Mouse (Mus musculus) cerebellum, postnatal 4 days (tissue): ENCODE data around the gene Neurl2.

Experiments
- DNase-seq, 2 experiments: peaks; one replicate each; pipeline ENCODE4 v3.0.0; 2022; ENCODE audit warnings: low spot score in 2 of 2, mixed read lengths in 1 of 2

Neurl2 gene

DNA sequence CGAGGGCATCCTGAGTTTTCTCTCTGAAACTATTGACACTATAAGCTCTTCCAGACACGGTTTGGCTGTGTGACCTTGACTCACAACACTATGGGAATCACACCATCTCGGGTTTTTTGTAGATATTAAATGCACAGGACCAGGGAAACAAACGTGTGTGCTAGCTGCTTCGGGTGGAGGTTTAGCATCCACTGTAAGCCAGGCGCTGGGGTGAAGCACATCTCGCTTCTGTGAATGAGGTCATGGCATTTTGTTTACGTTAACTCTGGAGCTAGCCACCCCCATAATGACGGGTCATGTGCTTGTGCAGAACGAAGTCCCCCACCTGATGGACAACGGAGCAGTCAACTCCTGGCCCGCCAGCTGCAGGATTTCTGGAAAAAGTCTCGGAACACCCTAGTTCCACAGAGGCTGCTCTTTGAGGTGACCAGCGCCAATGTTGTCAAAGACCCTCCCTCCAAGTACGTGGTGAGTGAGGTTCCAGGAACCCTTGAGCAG lies 46.8 kb downstream of the Neurl2 start:
- no peak for DNase-seq

DNA sequence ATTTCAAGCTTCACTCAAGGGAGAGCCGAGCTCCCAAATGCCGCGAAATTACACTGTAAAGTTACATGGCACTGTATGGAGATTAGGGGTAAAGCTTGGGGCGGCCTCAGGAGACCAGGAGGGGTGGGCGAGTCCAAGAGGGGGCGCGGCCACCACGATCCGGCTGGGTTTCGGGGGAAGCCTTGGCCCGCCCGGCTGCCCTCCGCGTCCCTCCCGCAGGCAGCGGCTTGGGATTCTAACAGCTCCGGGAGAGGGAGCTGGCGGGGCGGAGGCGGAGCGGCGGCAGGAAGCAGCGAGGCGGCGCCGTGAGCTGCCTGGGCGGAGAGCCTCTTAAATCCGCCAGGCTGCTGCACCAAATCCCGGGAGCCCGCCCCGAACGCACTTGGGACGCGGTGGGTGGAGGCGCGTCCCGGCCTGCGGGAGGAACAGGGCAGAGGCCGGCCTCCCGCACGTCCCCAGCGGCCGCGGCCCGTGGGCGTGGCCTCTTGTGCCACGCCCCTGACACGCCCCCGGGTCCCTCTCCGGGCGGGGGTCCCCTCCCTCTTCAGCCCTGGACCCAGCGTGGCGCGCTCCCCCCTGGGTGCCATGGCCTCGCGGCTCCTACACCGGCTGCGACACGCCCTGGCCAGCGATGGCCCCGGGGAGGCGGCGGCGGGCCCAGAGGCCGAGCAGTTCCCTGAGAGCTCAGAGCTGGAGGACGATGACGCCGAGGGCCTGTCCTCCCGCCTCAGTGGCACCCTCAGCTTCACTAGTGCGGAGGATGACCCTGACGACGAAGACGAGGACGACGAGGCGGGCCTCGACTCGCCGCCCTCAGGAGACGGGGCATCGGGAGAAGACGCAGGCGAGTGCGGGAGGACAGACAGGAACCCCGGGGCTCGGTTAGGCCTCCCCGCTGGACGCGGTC lies 47.5 kb downstream of the Neurl2 start, which contains the start of gene Snx21:
Gene Snx21, plus strand, starts transcription at position 343 of the 907 bp plus-strand sequence.
- DNase-seq, result peak; percentile 57 to 78

DNA sequence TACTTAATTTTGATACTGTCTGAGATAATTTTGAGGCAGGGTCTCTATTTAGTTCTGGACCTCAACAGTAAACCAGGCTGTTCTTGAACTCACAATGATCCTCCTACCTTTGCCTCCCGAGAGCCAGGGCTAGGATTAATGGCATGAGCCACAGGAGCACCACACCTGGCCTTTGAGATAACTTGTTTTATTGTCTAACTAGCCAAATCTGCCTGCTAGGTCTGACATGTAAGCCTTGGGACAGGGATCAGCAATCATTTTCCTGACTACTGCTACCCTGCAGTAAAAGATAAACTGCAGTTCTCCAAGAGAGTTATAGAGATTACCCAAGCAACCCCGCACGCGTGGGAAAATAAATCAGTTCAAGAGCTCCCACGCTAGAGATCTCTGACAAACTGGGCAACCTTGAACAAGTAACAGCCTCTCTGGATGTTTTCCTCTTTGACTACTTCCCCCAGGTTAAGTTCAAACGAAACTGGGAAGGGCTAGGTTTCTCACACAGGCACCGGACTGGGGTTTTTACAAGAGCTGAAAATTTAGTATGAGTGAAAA lies 48.3 kb downstream of the Neurl2 start:
- DNase-seq, result no peak

DNA sequence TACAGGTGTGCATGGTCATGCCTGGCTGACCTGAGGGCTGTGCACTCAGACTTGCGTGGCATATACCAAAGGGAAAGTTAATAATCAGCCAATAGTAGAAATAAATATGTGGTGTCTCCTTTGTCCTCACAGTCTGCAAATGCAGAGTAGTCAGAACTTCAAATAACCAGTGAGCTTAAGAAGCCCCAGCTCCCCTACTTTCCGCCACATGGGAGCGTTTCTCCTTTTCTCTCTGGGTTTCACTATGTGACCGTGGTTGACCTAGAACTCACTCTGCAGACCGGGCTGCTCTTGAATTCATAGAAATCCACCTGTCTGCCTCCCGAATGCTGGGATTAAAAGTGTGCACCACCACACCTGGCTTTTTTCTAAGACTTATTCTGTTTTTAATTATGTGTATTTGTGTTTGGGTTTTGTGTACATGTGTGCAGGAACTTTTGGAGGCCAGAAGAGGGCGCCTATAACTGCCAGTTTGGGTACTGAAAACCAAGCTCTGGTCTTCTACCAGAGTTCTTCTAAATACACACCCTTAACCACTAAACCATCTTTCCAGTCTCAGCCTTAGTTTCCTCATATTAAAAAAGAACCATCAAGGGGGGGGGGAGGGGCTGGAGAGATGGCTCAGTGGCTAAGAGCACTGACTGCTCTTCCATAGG lies 49.2 kb downstream of the Neurl2 start:
- no peak for DNase-seq

DNA sequence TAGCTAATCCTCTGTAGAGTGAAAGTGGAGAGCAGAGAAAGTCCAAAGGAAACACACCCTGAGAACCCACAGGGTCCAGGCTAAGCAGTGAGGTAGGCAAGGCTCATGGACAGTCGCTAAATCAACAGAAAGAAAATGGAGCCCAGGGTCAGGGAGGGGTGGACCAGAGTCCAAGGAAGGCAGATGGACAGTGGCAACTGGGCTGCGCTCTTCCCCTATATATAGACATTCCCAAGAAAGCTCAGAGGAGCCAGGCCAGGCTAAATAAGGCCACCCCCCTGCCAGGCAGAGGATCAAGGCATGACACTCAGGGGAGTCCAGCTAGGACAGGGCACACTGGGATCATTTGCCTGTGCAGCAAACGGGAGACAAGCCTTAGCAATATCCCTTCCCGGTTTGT lies 51.4 kb downstream of the Neurl2 start:
- no peak for DNase-seq
